Mouse (Mus musculus) MEL (cell line): ENCODE data around the gene Gm10644.

Experiments
- CTCF ChIP-seq, 3 experiments: IDR thresholded peaks in 2 of 3; conservative IDR thresholded peaks in 1 of 3; 2 replicates each; pipeline ENCODE4 v1.5.1; 2011 to 2012; ENCODE audit warnings: low read length in 3 of 3, low read depth in 2 of 3, mild to moderate bottlenecking in 2 of 3, improper control_type of control experiment in 1 of 3, inconsistent platforms in 1 of 3, mixed read lengths in 1 of 3, moderate library complexity in 1 of 3; ENCODE audit not compliant: control insufficient read depth in 1 of 3, insufficient read depth in 1 of 3, poor library complexity in 1 of 3, severe bottlenecking in 1 of 3
- ELF1 ChIP-seq: IDR thresholded peaks from 2 replicates; pipeline ENCODE4 v1.6.1; 2014; ENCODE audit warnings: low read depth, mild to moderate bottlenecking, inconsistent platforms, low read length, improper control_type of control experiment, moderate library complexity
- EP300 ChIP-seq, 2 experiments: IDR thresholded peaks; 2 replicates each; pipeline ENCODE4 v1.6.1; 2011; ENCODE audit warnings: improper control_type of control experiment in 2 of 2, low read length in 2 of 2, low read depth in 1 of 2, mild to moderate bottlenecking in 1 of 2
- JUND ChIP-seq: IDR thresholded peaks from 2 replicates; pipeline ENCODE4 v1.6.1; 2011; ENCODE audit warnings: low read depth, mild to moderate bottlenecking, improper control_type of control experiment, low read length
- MAFK ChIP-seq: IDR thresholded peaks from 2 replicates; pipeline ENCODE4 v1.6.1; 2011; ENCODE audit warnings: low read depth, mild to moderate bottlenecking, low read length, improper control_type of control experiment, borderline replicate concordance
- NELFE ChIP-seq: IDR thresholded peaks from 2 replicates; pipeline ENCODE4 v1.6.1; 2011; ENCODE audit warnings: low read depth, low read length, improper control_type of control experiment
- POLR2A ChIP-seq, 2 experiments: IDR thresholded peaks; 2 replicates each; pipeline ENCODE4 v1.6.1; 2011 to 2012; ENCODE audit warnings: low read length in 2 of 2, mild to moderate bottlenecking in 2 of 2, control low read depth in 1 of 2, improper control_type of control experiment in 1 of 2, low read depth in 1 of 2, moderate library complexity in 1 of 2; ENCODE audit not compliant: control insufficient read depth in 1 of 2, insufficient read depth in 1 of 2, poor library complexity in 1 of 2
- POLR2AphosphoS2 ChIP-seq: IDR thresholded peaks from 2 replicates; pipeline ENCODE4 v1.6.1; 2011; ENCODE audit warnings: low read length, improper control_type of control experiment
- SMC3 ChIP-seq: IDR thresholded peaks from 2 replicates; pipeline ENCODE4 v1.6.1; 2011; ENCODE audit warnings: low read depth, low read length, improper control_type of control experiment
- TCF12 ChIP-seq: IDR thresholded peaks from 2 replicates; pipeline ENCODE4 v1.6.1; 2014; ENCODE audit warnings: low read depth, mild to moderate bottlenecking, inconsistent platforms, low read length, improper control_type of control experiment, moderate library complexity
- ZC3H11A ChIP-seq: IDR thresholded peaks from 2 replicates; pipeline ENCODE4 v1.6.1; 2012; ENCODE audit warnings: low read depth, mild to moderate bottlenecking, inconsistent platforms, low read length, improper control_type of control experiment
- ZNF384 ChIP-seq: IDR thresholded peaks from 2 replicates; pipeline ENCODE4 v1.6.1; 2012; ENCODE audit warnings: low read depth, mild to moderate bottlenecking, inconsistent platforms, low read length, improper control_type of control experiment

DNA sequence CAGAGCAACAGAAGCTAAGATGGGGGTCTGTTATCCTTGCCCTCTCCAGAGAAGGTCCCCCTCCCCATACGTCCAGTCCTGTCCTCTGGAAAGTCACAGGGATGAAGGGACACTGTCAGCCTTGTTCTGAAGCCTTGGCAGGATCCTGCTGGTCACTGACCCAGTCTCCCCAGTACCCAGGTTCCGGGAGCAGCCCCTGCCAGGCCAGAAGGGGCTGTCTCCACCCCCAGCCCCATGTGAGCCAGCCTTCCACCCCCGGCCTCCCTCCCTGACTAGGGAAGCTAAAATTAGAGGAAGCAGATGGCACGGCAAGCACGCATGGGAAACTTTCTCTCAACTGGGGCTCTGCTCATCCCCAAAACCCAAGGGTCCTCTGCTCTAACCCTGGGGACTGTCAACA, 39.0 kb downstream of the Gm10644 start:
- no peak for TF ChIP-seq POLR2AphosphoS2
- TF ChIP-seq CTCF (IDR thresholded peaks at IDR 0.05 in 2 of 3, conservative IDR thresholded peaks at IDR 0.05 in 1 of 3; ENCODE audit: control insufficient read depth in 1 of 3, insufficient read depth in 1 of 3, low read depth in 2 of 3, low read length in 3 of 3, poor library complexity in 1 of 3, severe bottlenecking in 1 of 3), result no peak
- no peak for TF ChIP-seq MAFK
- no peak for TF ChIP-seq JUND
- no peak for TF ChIP-seq ELF1
- TF ChIP-seq TCF12, result no peak
- TF ChIP-seq NELFE, result no peak
- no peak for TF ChIP-seq POLR2A (IDR thresholded peaks at IDR 0.05; ENCODE audit: control insufficient read depth in 1 of 2, insufficient read depth in 1 of 2, low read depth in 1 of 2, low read length in 2 of 2, poor library complexity in 1 of 2)
- no peak for TF ChIP-seq ZC3H11A
- no peak for TF ChIP-seq EP300 (IDR thresholded peaks at IDR 0.05; ENCODE audit: low read depth in 1 of 2, low read length in 2 of 2)
- TF ChIP-seq ZNF384, result no peak
- no peak for TF ChIP-seq SMC3
